Mouse (Mus musculus) heart, adult 18-20 months (tissue): ENCODE measurements around the gene Colq. TPM values are rescaled to one million over a fixed set of nuclear protein-coding genes. Genes with fewer than 3 reads are reported as not detected.

Source experiments
- DNase-seq, 2 experiments: peaks; one replicate each; pipeline ENCODE4 v3.0.0; 2021 to 2022; ENCODE audit warnings: mixed read lengths in 1 of 2
- total RNA-seq, 2 experiments: library from RNA; stranded (reverse); gene quantifications; 2 replicates each; pipeline ENCODE4 v1.2.3; 2021

Gene Colq
- total RNA-seq, 2 experiments from 2014 or later, result 7.7 to 12.5 TPM

- no peak for DNase-seq
Measured at GRCm38 (mm10) chr14:31525040-31525810, 65.9 kb downstream of the Colq start.

GRCm38 (mm10) chr14:31521318-31521717 lies 69.8 kb downstream of the Colq start:
- DNase-seq, result no peak

GRCm38 (mm10) chr14:31519165-31519564 lies 72.0 kb downstream of the Colq start:
- DNase-seq, result peak in 1 of 2 experiments; percentile 43

- no peak for DNase-seq
Measured at GRCm38 (mm10) chr14:31515895-31516294, 75.2 kb downstream of the Colq start.

GRCm38 (mm10) chr14:31510322-31510721 lies 80.8 kb downstream of the Colq start:
- DNase-seq, result no peak

- DNase-seq, result peak; percentile 51
Measured at GRCm38 (mm10) chr14:31509911-31510310, 81.2 kb downstream of the Colq start.

- no peak for DNase-seq
Measured at GRCm38 (mm10) chr14:31506456-31506855, 84.7 kb downstream of the Colq start.

- peak; percentile 19 to 21 for DNase-seq
Measured at GRCm38 (mm10) chr14:31503406-31503805, 87.7 kb downstream of the Colq start.

- no peak for DNase-seq
Measured at GRCm38 (mm10) chr14:31499526-31499925, 91.6 kb downstream of the Colq start.

GRCm38 (mm10) chr14:31496241-31496646 lies 94.9 kb downstream of the Colq start:
- no peak for DNase-seq

- no peak for DNase-seq
Measured at GRCm38 (mm10) chr14:31495538-31495937, 95.6 kb downstream of the Colq start.

GRCm38 (mm10) chr14:31494975-31495455 lies 96.1 kb downstream of the Colq start, which contains the start of gene Mettl6:
Gene Mettl6 (minus strand): TSS chr14:31495040.
- DNase-seq, result peak; percentile 94 to 95

- peak in 1 of 2 experiments; percentile 34 for DNase-seq
Measured at GRCm38 (mm10) chr14:31494349-31494974, 96.7 kb downstream of the Colq start, which contains the start of gene Eaf1. Gene Eaf1 (plus strand): TSS chr14:31494399.

GRCm38 (mm10) chr14:31493901-31494300 lies 97.2 kb downstream of the Colq start:
- DNase-seq, result no peak

GRCm38 (mm10) chr14:31488055-31488454 lies 103.1 kb downstream of the Colq start:
- no peak for DNase-seq

- DNase-seq, result no peak
Measured at GRCm38 (mm10) chr14:31486465-31486864, 104.7 kb downstream of the Colq start.

- peak in 1 of 2 experiments; percentile 20 for DNase-seq
Measured at GRCm38 (mm10) chr14:31482417-31482816, 108.7 kb downstream of the Colq start.

GRCm38 (mm10) chr14:31473297-31473696 lies 117.8 kb downstream of the Colq start:
- DNase-seq, result no peak

Other genes starting within 250 kb of the Colq start
- 10 to 100 TPM; 60.0 to 60.9 TPM for gene Sh3bp5, start 155.3 kb downstream of the Colq start, total RNA-seq
- 10 to 100 TPM; 13.4 to 15.3 TPM for gene Eaf1, start 96.9 kb downstream of the Colq start, total RNA-seq
- 10 to 100 TPM in 1 of 2 experiments, 1 to 10 TPM in 1; 9.1 to 10.6 TPM for gene Mettl6, start 96.3 kb downstream of the Colq start, total RNA-seq
- 1 to 10 TPM in 1 of 2 experiments, not detected in 1; 2.1 TPM for gene Gm49387, start 49.5 kb upstream of the Colq start, total RNA-seq
- 10 to 100 TPM in 1 of 2 experiments, 1 to 10 TPM in 1; 7.8 to 13.2 TPM for gene Btd, start 49.7 kb upstream of the Colq start, total RNA-seq
- 10 to 100 TPM; 10.9 to 11.5 TPM for gene Hacl1, start 49.9 kb upstream of the Colq start, total RNA-seq
- 10 to 100 TPM; 26.1 to 32.4 TPM for gene Ankrd28, start 239.3 kb upstream of the Colq start, total RNA-seq